Mouse (Mus musculus) limb, embryonic 13.5 days (tissue): ENCODE data around the gene Pigv. TPM values are rescaled to one million over a fixed set of nuclear protein-coding genes. Genes with fewer than 3 reads are reported as not detected.

Source experiments
- microRNA-seq: library from miRNA; unstranded; fragments of <30 nt; microRNA quantifications from one replicate; pipeline ENCODE4, GENCODE M21; 2016
- polyA plus RNA-seq: library from polyadenylated mRNA; unstranded; fragments of >200 nt; fragmentation: Nextera tagmentation; extraction: Ambion mirVana; gene quantifications from 2 replicates; pipeline ENCODE4 v1.2.1, GENCODE M21; 2015

The Pigv gene
- polyA plus RNA-seq, 1 experiment from 2014 or later = 17.1 TPM

Small RNA genes within 50 kb of the gene (microRNA-seq; reads per million reads assigned to microRNA genes)
- not detected for gene Mir7227

Other genes with a start within 250 kb of the Pigv start
- 0.87 and 0.92 TPM in 2 replicates for gene Tent5b, start 192.5 kb downstream of the Pigv start, polyA plus RNA-seq
- gene Trnp1, start 174.1 kb downstream of the Pigv start, polyA plus RNA-seq = 3.3 and 3.5 TPM in 2 replicates
- gene Kdf1, start 153.7 kb downstream of the Pigv start, polyA plus RNA-seq = 8.6 and 10.3 TPM in 2 replicates
- 291 and 309 TPM in 2 replicates for gene Nudc, start 126.7 kb downstream of the Pigv start, polyA plus RNA-seq
- gene Nr0b2, start 119.3 kb downstream of the Pigv start, polyA plus RNA-seq = 0.13 and 0.28 TPM in 2 replicates
- 7.5 and 9.5 TPM in 2 replicates for gene Gpatch3, start 97.9 kb downstream of the Pigv start, polyA plus RNA-seq
- 18.0 and 19.6 TPM in 2 replicates for gene Gpn2, start 88.3 kb downstream of the Pigv start, polyA plus RNA-seq
- 68.0 and 81.3 TPM in 2 replicates for gene Sfn, start 70.5 kb downstream of the Pigv start, polyA plus RNA-seq
- 3.1 and 5.9 TPM in 2 replicates for gene Zdhhc18, start 22.5 kb downstream of the Pigv start, polyA plus RNA-seq
- 34.0 and 35.8 TPM in 2 replicates for gene Arid1a, start 84.1 kb upstream of the Pigv start, polyA plus RNA-seq
- 38.4 and 42.2 TPM in 2 replicates for gene Rps6ka1, start 215.2 kb upstream of the Pigv start, polyA plus RNA-seq